Mouse (Mus musculus) intestine, postnatal 0 days (tissue): ENCODE results near the gene Rasal2. TPM values are rescaled to one million over a fixed set of nuclear protein-coding genes. Genes with fewer than 3 reads are reported as not detected.

Source experiments
- ATAC-seq: fragments of 200-750 bp; cut with Nextera tagmentation; 2 replicates; pipeline ENCODE4 v1.8.0; 2017; ENCODE audit warnings: mild to moderate bottlenecking, moderate TSS enrichment, moderate library complexity
- H3K27ac ChIP-seq: fragments of 300-500 bp; sonication (generic); 2 replicates; pipeline ENCODE4 v1.5.1; 2014; ENCODE audit warnings: mild to moderate bottlenecking, low read depth, low read length, moderate library complexity
- H3K27me3 ChIP-seq: fragments of 300-500 bp; sonication (generic); replicated peaks from 2 replicates; pipeline ENCODE4 v1.6.1; 2014; ENCODE audit warnings: low read length, mixed read lengths; ENCODE audit not compliant: control insufficient read depth, insufficient read depth
- H3K36me3 ChIP-seq: fragments of 300-500 bp; sonication (generic); 2 replicates; pipeline ENCODE4 v1.6.1; 2014; ENCODE audit warnings: mild to moderate bottlenecking, moderate library complexity; ENCODE audit not compliant: control insufficient read depth, insufficient read depth
- H3K4me1 ChIP-seq: fragments of 300-500 bp; sonication (generic); replicated peaks from 2 replicates; pipeline ENCODE4 v1.6.1; 2014; ENCODE audit warnings: antibody characterized with exemption, low read length, mixed read lengths; ENCODE audit not compliant: control insufficient read depth, insufficient read depth
- H3K4me2 ChIP-seq: fragments of 300-500 bp; sonication (generic); replicated peaks from 2 replicates; pipeline ENCODE4 v1.6.1; 2014; ENCODE audit warnings: low read depth, mild to moderate bottlenecking, moderate library complexity
- H3K4me3 ChIP-seq: fragments of 300-500 bp; sonication (generic); 2 replicates; pipeline ENCODE4 v1.5.1; 2014; ENCODE audit warnings: low read depth, low read length
- H3K9ac ChIP-seq: fragments of 300-500 bp; sonication (generic); 2 replicates; pipeline ENCODE4 v1.6.1; 2014; ENCODE audit warnings: mild to moderate bottlenecking, low read depth, low read length
- H3K9me3 ChIP-seq: fragments of 300-500 bp; sonication (generic); 2 replicates; pipeline ENCODE4 v1.6.1; 2016; ENCODE audit warnings: mixed run types; ENCODE audit not compliant: control insufficient read depth
- CTCF ChIP-seq: sonication (generic); IDR thresholded peaks from 2 replicates; pipeline ENCODE4 v1.5.1; 2016; ENCODE audit warnings: low read depth, mild to moderate bottlenecking, control low read depth, antibody characterized with exemption, moderate library complexity
- WGBS: fragments of 180-500 bp; shearing (Covaris S2); extraction: QIAGEN DNeasy Blood & Tissue Kit; methylation state at CpG from one replicate; pipeline ENCODE4 v1.1.7; 2014; 5-methylcytosine and 5-hydroxymethylcytosine counted together
- polyA plus RNA-seq: library from polyadenylated mRNA; unstranded; fragments of >200 nt; fragmentation: Nextera tagmentation; extraction: Ambion mirVana; gene quantifications from 2 replicates; pipeline ENCODE4 v1.2.1, GENCODE M21; 2015

Gene Rasal2
- polyA plus RNA-seq, 1 experiment from 2014 or later: 5.3 TPM

- WGBS: 69% methylated on average over 4 of the region's 4 CpGs
- no peak for TF ChIP-seq CTCF
- H3K9me3 ChIP-seq: no peaks in the 10 kb centered on the region
These were observed 180.0 kb downstream of the Rasal2 start for GRCm38 (mm10) chr1:157232372-157232771.

GRCm38 (mm10) chr1:157231016-157231415 is 181.4 kb downstream of the Rasal2 start:
- no peaks in the 10 kb centered on the region for H3K36me3 ChIP-seq
- no peaks in the 10 kb centered on the region for H3K4me1 ChIP-seq
- no peak overlapping the region for H3K9ac ChIP-seq
- no peak overlapping the region for H3K4me2 ChIP-seq
- TF ChIP-seq CTCF: no peak
- ATAC-seq: no peak
- no peak overlapping the region for H3K4me3 ChIP-seq
- no peaks in the 10 kb centered on the region for H3K9me3 ChIP-seq
- H3K27me3 ChIP-seq: no peaks in the 10 kb centered on the region
- H3K27ac ChIP-seq: no peak overlapping the region
- 31% methylated on average over 8 of the region's 8 CpGs for WGBS

More at GRCm38 (mm10) chr1:157232372-157232771, 180.0 kb downstream of the Rasal2 start:
- H3K4me2 ChIP-seq: no peak overlapping the region
- no peak overlapping the region for H3K27ac ChIP-seq
- H3K27me3 ChIP-seq: no peaks in the 10 kb centered on the region
- no peaks in the 10 kb centered on the region for H3K36me3 ChIP-seq
- ATAC-seq: no peak
- H3K9ac ChIP-seq: no peak overlapping the region
- no peak overlapping the region for H3K4me3 ChIP-seq
- H3K4me1 ChIP-seq: no peaks in the 10 kb centered on the region

GRCm38 (mm10) chr1:157230386-157230785 is 182.0 kb downstream of the Rasal2 start:
- H3K9ac ChIP-seq: no peak overlapping the region
- H3K9me3 ChIP-seq: no peaks in the 10 kb centered on the region
- no peaks in the 10 kb centered on the region for H3K4me1 ChIP-seq
- no peak for TF ChIP-seq CTCF
- WGBS: 49% methylated on average over 2 of the region's 2 CpGs
- no peaks in the 10 kb centered on the region for H3K27me3 ChIP-seq
- no peaks in the 10 kb centered on the region for H3K36me3 ChIP-seq
- ATAC-seq: no peak
- H3K27ac ChIP-seq: no peak overlapping the region
- H3K4me2 ChIP-seq: no peak overlapping the region
- H3K4me3 ChIP-seq: no peak overlapping the region

DNA sequence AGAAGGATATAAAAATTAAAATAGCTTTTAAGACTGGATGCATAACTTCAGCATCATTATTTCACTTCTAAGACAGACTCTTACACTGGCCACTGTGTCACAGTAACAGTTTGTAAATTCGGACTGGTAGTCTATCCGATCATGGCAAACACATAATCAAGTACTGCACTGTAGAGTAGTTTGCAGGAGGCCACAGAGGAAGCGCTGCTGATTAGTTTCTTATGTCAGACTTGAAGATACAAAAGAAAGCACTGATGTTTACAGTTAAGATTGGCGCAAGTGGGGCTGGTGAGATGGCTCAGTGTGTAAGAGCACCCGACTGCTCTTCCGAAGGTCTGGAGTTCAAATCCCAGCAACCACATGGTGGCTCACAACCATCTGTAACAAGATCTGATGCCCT is 187.4 kb downstream of the Rasal2 start:
- Histone ChIP-seq H3K9ac (no peak overlapping the region), H3K4me1 (no peaks in the 10 kb centered on the region), H3K4me2 (no peak overlapping the region), H3K36me3 (no peaks in the 10 kb centered on the region), H3K27ac (no peak overlapping the region), H3K9me3 (no peaks in the 10 kb centered on the region), H3K4me3 (no peak overlapping the region), H3K27me3 (no peaks in the 10 kb centered on the region)
- TF ChIP-seq CTCF: no peak
- no peak for ATAC-seq
- 93% methylated on average over 6 of the region's 6 CpGs for WGBS

- Histone ChIP-seq H3K27ac (no peak overlapping the region), H3K27me3 (no peaks in the 10 kb centered on the region), H3K36me3 (no peaks in the 10 kb centered on the region), H3K9me3 (no peaks in the 10 kb centered on the region), H3K4me2 (no peak overlapping the region), H3K9ac (no peak overlapping the region), H3K4me1 (no peaks in the 10 kb centered on the region), H3K4me3 (no peak overlapping the region)
- no peak for ATAC-seq
- 89% methylated on average over 3 of the region's 3 CpGs for WGBS
- TF ChIP-seq CTCF: no peak
These were observed 191.5 kb downstream of the Rasal2 start for GRCm38 (mm10) chr1:157220910-157221309.

DNA sequence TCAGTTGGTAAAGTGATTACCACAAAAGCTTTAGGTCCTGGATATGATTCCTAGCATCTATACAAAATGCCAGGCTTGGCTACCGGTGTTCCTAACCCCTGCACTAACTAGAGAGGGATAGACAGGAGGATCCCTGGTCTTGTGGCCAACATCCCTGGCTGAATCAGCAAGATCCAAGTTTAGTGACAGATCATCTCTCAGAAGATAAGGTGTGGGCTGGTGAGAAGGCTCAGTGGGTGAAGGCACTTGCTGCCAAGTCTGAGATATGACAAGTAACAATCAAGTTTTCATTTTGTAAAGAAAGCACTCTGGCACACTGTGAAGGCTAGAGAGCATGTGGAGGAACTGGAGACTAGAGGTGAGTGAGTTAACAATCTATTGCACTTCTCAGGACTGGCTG is 191.9 kb downstream of the Rasal2 start:
- Histone ChIP-seq H3K36me3 (no peaks in the 10 kb centered on the region), H3K9me3 (no peaks in the 10 kb centered on the region), H3K4me2 (no peak overlapping the region), H3K4me1 (no peaks in the 10 kb centered on the region), H3K4me3 (no peak overlapping the region), H3K9ac (no peak overlapping the region), H3K27ac (no peak overlapping the region), H3K27me3 (no peaks in the 10 kb centered on the region)
- no peak for TF ChIP-seq CTCF
- 94% methylated on average over 1 of the region's 1 CpGs for WGBS
- no peak for ATAC-seq

DNA sequence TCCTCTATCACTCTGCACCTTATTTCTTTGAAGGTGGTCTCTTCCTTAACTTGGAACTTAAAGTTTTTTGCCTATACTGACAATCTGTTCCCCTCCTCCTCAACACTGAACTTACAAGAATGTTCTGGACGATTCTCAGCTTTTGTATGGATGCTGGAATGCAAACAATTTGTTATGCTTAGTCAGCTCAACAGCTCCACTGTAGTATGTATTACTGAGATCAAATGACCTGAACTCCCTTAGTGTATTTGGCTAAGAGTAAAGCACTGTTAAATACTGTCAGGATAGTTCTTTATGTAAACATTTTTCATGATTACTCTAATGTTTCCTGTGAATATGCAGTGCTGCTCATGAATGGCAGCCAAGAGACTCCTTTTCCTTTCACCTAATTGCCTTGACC is 203.6 kb downstream of the Rasal2 start:
- no peaks in the 10 kb centered on the region for H3K27me3 ChIP-seq
- H3K27ac ChIP-seq: no peak overlapping the region
- no peak overlapping the region for H3K4me3 ChIP-seq
- no peak for TF ChIP-seq CTCF
- no peak overlapping the region for H3K4me2 ChIP-seq
- no peaks in the 10 kb centered on the region for H3K36me3 ChIP-seq
- no peaks in the 10 kb centered on the region for H3K4me1 ChIP-seq
- no peak overlapping the region for H3K9ac ChIP-seq
- no peak for ATAC-seq
- 8% methylated on average over 1 of the region's 1 CpGs for WGBS
- no peaks in the 10 kb centered on the region for H3K9me3 ChIP-seq
